Mouse (Mus musculus) heart, adult 2 months (tissue): ENCODE results near the gene Mapre1.
"Not testable (repeated sequence)": the region's sequence is repeated elsewhere in the genome, so short reads cannot be mapped to it uniquely, and the experiment has no call there.

Source experiments
- CTCF ChIP-seq: fragments of 200-600 bp; IDR thresholded peaks from 2 replicates; pipeline ENCODE4 v1.8.1; 2022; ENCODE audit warnings: antibody characterized with exemption, mild to moderate bottlenecking, moderate library complexity
- EP300 ChIP-seq: fragments of 200-500 bp; IDR thresholded peaks from 2 replicates; pipeline ENCODE4 v1.6.1; 2011; ENCODE audit warnings: low read depth, low read length, control low read depth; ENCODE audit not compliant: insufficient read depth
- POLR2A ChIP-seq: fragments of 200-500 bp; IDR thresholded peaks from 2 replicates; pipeline ENCODE4 v1.6.1; 2011; ENCODE audit warnings: mild to moderate bottlenecking, low read depth, low read length, control low read depth; ENCODE audit not compliant: insufficient read depth

DNA sequence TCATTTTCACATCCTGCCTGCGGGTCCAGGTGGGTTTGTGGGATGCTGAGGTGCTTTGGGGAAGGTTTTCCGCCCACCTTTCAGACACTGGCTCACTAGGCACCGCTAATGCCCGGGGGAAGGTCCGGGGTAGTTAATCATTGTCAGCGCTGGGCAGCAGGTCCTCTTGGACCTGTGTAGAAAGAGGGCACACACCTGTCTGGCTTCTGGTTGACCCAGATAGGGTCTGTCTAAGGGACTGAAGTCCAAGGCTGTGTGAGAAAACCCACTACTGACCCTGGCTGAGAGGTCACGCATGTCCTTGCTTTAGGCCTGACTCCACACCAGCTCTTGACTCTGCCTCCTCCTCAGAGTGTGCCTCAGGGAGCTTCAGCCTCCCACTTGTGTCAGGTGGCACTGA lies 47.7 kb upstream of the Mapre1 start:
- TF ChIP-seq CTCF, EP300, POLR2A: not testable (repeated sequence)
